Mouse (Mus musculus): ENCODE results near the gene Gars. TPM values are rescaled to one million over a fixed set of nuclear protein-coding genes. Genes with fewer than 3 reads are reported as not detected.

The Gars gene
- 20.9 TPM for polyA plus RNA-seq (2015; fragmentation: Illumina TruSeq; extraction: RNeasy Lipid Tissue Mini Kit (QIAGEN cat#74804); ENCODE audit: insufficient read depth, low read depth, low replicate concordance)

DNA sequence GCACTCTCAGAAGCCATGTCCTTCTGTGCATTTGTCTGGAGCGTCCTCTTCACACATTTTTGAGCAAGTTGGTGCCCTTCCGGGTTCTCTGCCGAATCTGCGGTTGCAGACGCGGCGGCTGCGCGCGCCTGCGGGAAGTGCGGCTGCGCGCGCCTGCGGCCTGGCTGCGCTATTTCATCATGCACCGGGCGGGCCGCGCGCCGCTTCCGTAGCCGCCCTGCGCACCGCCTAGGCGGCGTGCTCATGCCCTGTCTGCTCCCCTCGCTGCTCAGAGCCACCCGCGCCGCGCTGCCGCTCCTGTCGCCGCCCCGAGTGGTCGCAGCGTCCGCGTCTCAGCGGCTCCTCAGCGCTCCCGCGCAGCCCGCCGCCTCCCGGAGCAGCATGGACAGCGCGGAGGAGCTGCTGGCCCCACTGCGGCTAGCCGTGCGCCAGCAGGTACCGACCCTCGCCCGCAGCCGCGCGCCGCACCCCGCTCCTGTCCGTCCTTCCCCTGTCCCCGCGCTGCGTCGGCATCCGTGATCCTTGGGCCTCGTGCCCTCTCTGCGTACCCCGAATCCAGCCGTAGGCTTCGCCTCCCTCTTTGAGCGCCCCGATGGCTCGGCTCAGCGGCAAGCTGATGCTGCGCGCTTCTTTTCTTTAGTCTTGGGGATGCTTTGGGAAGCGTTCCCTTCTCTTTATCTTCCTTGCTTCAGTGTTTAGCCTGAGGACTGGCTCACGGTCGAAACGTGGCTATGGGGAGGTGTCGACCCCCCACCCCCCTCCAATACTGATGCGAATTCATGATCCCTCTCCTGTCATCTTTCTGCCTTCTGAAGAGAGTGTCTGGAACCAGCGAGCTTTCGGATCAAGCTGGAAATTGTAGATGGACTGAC is at the start of gene Gars:
Gene Gars (plus strand): TSS at position 209 of the 872 bp plus-strand sequence.

DNA sequence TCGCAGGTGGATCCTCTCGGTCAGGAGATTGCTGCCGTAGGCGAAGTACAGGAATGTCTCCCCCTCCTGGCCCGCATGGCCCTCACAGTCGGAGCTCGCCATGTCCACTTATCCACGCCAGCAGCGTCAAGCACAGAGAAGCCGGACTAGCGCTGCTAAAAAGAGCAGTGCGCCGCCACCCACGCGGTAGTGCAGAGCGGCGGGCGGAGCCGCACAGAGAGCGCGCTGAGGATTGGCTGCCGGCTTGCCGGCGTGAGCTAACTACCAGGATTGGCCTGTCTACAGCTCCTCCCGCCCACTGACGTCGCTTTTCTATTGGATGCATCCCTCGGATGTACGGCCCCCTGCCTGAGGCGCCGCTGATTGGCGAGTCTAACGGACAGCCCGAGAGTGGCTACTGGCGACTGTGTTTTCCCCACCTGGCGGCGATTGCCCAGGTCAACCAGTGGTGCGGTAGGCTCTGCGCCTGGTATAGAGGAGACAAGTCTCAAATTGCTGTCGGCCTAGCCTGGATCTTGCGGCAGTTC is 45.0 kb upstream of the Gars start, which contains the start of gene Ggct:
Gene Ggct (minus strand): TSS at position 217 of the 527 bp plus-strand sequence.

Other genes starting within 250 kb of the Gars start
- 3.4 TPM for gene Znrf2, start 221.1 kb upstream of the Gars start, polyA plus RNA-seq (2015; fragmentation: Illumina TruSeq; extraction: RNeasy Lipid Tissue Mini Kit (QIAGEN cat#74804); ENCODE audit: insufficient read depth, low read depth, low replicate concordance)
- 8.8 TPM for gene Nod1, start 65.4 kb upstream of the Gars start, polyA plus RNA-seq (2015; fragmentation: Illumina TruSeq; extraction: RNeasy Lipid Tissue Mini Kit (QIAGEN cat#74804); ENCODE audit: insufficient read depth, low read depth, low replicate concordance)
- 7.3 TPM for gene Ggct, start 45.1 kb upstream of the Gars start, polyA plus RNA-seq (2015; fragmentation: Illumina TruSeq; extraction: RNeasy Lipid Tissue Mini Kit (QIAGEN cat#74804); ENCODE audit: insufficient read depth, low read depth, low replicate concordance)
- gene Crhr2, start 95.0 kb downstream of the Gars start, polyA plus RNA-seq (2015; fragmentation: Illumina TruSeq; extraction: RNeasy Lipid Tissue Mini Kit (QIAGEN cat#74804); ENCODE audit: insufficient read depth, low read depth, low replicate concordance): 0.78 TPM
- gene Inmt, start 137.0 kb downstream of the Gars start, polyA plus RNA-seq (2015; fragmentation: Illumina TruSeq; extraction: RNeasy Lipid Tissue Mini Kit (QIAGEN cat#74804); ENCODE audit: insufficient read depth, low read depth, low replicate concordance): 25.2 TPM
- gene Mindy4, start 165.4 kb downstream of the Gars start, polyA plus RNA-seq (2015; fragmentation: Illumina TruSeq; extraction: RNeasy Lipid Tissue Mini Kit (QIAGEN cat#74804); ENCODE audit: insufficient read depth, low read depth, low replicate concordance): 1.6 TPM